Mouse (Mus musculus): ENCODE measurements around the gene Snx3. TPM values are rescaled to one million over a fixed set of nuclear protein-coding genes. Genes with fewer than 3 reads are reported as not detected.

Gene Snx3
- polyA plus RNA-seq, 1 experiment from 2014 or later = 244 TPM

Other genes with a start within 250 kb of the Snx3 start
- gene Foxo3, start 225.3 kb upstream of the Snx3 start, polyA plus RNA-seq (2016; fragmentation: Nextera tagmentation; extraction: Ambion mirVana) = 6.3 and 6.4 TPM in 2 replicates
- 5.3 and 5.4 TPM in 2 replicates for gene Afg1l, start 23.5 kb upstream of the Snx3 start, polyA plus RNA-seq (2016; fragmentation: Nextera tagmentation; extraction: Ambion mirVana)
- not detected in 2 replicates for gene Nr2e1, start 81.6 kb downstream of the Snx3 start, polyA plus RNA-seq (2016; fragmentation: Nextera tagmentation; extraction: Ambion mirVana)
- 9.0 and 9.1 TPM in 2 replicates for gene Ostm1, start 81.8 kb downstream of the Snx3 start, polyA plus RNA-seq (2016; fragmentation: Nextera tagmentation; extraction: Ambion mirVana)

All from limb, embryonic 12.5 days (tissue).